Mouse (Mus musculus): ENCODE data around the gene Mup4. TPM values are rescaled to one million over a fixed set of nuclear protein-coding genes. Genes with fewer than 3 reads are reported as not detected.

Mup4 gene
- not detected in 2 replicates for polyA plus RNA-seq (2015; fragmentation: Nextera tagmentation; extraction: Ambion mirVana)

DNA sequence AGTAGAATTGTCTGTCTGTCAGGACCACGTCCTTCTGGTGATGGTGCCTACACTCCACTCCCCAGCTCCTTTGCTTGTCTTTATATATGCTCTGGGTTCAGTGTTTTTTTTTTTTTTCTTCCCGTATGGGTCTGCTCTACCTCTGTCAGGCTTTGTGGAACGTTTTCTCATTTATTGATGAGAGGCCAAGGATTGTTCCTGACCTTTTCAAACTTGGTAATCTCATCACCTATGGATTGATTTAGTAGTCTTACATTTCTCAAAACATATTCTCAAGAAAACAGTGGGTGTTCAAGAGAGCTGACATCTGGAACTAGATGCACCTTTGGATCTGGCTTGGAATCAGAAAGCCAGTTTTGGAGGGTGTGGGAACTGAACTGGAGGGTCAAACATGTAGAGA, at the start of gene Mup4:
Mup4 (minus strand) TSS at position 101 of the 400 bp plus-strand sequence.

GRCm38 (mm10) chr4:59963405-59964344, 3.2 kb upstream of the Mup4 start, which contains the start of gene Mup6:
Gene Mup6 (plus strand): TSS chr4:59964294.

DNA sequence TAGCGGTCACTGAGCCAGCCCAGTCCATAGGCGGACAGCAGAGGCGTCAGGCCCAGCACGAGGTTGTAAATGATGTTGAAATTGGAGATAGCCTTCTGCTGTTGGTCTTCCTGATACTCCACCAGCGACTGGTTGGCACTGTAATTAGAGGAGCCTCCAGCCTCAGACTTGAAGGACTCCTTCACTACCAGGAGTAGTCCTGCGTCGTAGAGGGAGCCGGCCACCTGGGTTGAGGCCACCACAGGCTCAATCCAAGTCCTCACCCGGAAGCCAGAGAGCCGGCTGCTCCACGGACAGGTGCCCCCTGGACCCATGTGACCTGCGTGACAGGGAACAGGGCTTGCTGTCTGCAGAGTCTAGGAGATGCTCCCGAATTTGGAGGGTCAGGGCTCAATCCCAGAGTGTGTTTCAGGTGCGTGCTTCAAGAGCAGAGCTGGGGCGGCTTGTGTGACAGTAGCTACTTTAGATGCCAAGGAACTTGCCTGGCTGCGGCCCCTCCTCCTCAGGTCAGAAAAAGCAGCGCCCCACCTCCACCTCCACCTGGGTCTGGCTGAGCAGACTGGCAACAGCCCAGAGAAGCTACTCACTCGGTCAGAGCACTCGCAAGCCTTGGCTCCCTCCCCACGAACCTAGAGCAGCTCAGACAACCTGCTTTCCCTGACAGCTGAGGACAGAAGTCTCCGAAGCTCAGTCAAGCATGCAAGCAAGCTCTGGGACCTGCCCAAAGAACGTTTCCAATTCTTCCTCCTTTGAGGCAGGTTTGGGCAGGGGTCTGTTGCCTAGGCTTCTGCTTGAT, 45.7 kb downstream of the Mup4 start, which contains the start of gene Slc46a2:
Slc46a2 (minus strand) TSS at position 449 of the 796 bp plus-strand sequence.

Other genes starting within 250 kb of the Mup4 start
- 8.7 and 10.1 TPM in 2 replicates for gene Inip, start 159.1 kb downstream of the Mup4 start, polyA plus RNA-seq (2015; fragmentation: Nextera tagmentation; extraction: Ambion mirVana)
- gene Snx30, start 154.9 kb downstream of the Mup4 start, polyA plus RNA-seq (2015; fragmentation: Nextera tagmentation; extraction: Ambion mirVana), result 6.3 and 7.4 TPM in 2 replicates
- gene Slc46a2, start 45.7 kb downstream of the Mup4 start, polyA plus RNA-seq (2015; fragmentation: Nextera tagmentation; extraction: Ambion mirVana), result 1.5 TPM in 1 of 2 replicates, not detected in the other
- gene Mup6, start 3.6 kb upstream of the Mup4 start, polyA plus RNA-seq (2015; fragmentation: Nextera tagmentation; extraction: Ambion mirVana), result not detected in 2 replicates
- gene Mup7, start 109.8 kb upstream of the Mup4 start, polyA plus RNA-seq (2015; fragmentation: Nextera tagmentation; extraction: Ambion mirVana), result not detected in 2 replicates
- gene Mup2, start 193.6 kb upstream of the Mup4 start, polyA plus RNA-seq (2015; fragmentation: Nextera tagmentation; extraction: Ambion mirVana), result not detected in 2 replicates

Data from skeletal muscle tissue, postnatal 0 days (tissue).